Mouse (Mus musculus) neural tube, embryonic 13.5 days (tissue): ENCODE results near the gene Cblc. TPM values are rescaled to one million over a fixed set of nuclear protein-coding genes. Genes with fewer than 3 reads are reported as not detected.

Experiments
- polyA plus RNA-seq: library from polyadenylated mRNA; unstranded; fragments of >200 nt; fragmentation: Nextera tagmentation; extraction: Ambion mirVana; gene quantifications from 2 replicates; pipeline ENCODE4 v1.2.1, GENCODE M21; 2015

Cblc gene
- polyA plus RNA-seq, 1 experiment from 2014 or later, result not detected

Other genes starting within 250 kb of the Cblc start
- 32.7 and 36.5 TPM in 2 replicates for gene Ppp1r37, start 233.7 kb downstream of the Cblc start, polyA plus RNA-seq
- gene Zfp296, start 219.5 kb downstream of the Cblc start, polyA plus RNA-seq, result 0.40 TPM in 1 of 2 replicates, not detected in the other
- gene Gemin7, start 219.2 kb downstream of the Cblc start, polyA plus RNA-seq, result 153 and 159 TPM in 2 replicates
- gene Clasrp, start 192.3 kb downstream of the Cblc start, polyA plus RNA-seq, result 52.9 and 61.6 TPM in 2 replicates
- 5.6 and 6.6 TPM in 2 replicates for gene Relb, start 167.4 kb downstream of the Cblc start, polyA plus RNA-seq
- gene Clptm1, start 131.8 kb downstream of the Cblc start, polyA plus RNA-seq, result 110 and 118 TPM in 2 replicates
- 1.0 TPM in 1 of 2 replicates, not detected in the other for gene Apoc2, start 118.9 kb downstream of the Cblc start, polyA plus RNA-seq
- not detected in 2 replicates for gene Gm44805, start 115.4 kb downstream of the Cblc start, polyA plus RNA-seq
- 0.08 TPM in 1 of 2 replicates, not detected in the other for gene Apoc4, start 115.3 kb downstream of the Cblc start, polyA plus RNA-seq
- gene Apoc1, start 104.1 kb downstream of the Cblc start, polyA plus RNA-seq, result 4.4 and 6.6 TPM in 2 replicates
- 408 and 440 TPM in 2 replicates for gene Apoe, start 97.6 kb downstream of the Cblc start, polyA plus RNA-seq
- 117 and 134 TPM in 2 replicates for gene Tomm40, start 81.4 kb downstream of the Cblc start, polyA plus RNA-seq
- gene Nectin2, start 46.3 kb downstream of the Cblc start, polyA plus RNA-seq, result 54.6 and 56.2 TPM in 2 replicates
- gene Bcam, start 25.8 kb downstream of the Cblc start, polyA plus RNA-seq, result 14.2 and 16.6 TPM in 2 replicates
- gene Bcl3, start 26.0 kb upstream of the Cblc start, polyA plus RNA-seq, result 0.32 and 1.8 TPM in 2 replicates
- gene Gm19345, start 55.2 kb upstream of the Cblc start, polyA plus RNA-seq, result 5.2 and 6.6 TPM in 2 replicates
- gene Ceacam16, start 64.5 kb upstream of the Cblc start, polyA plus RNA-seq, result 0.36 and 0.48 TPM in 2 replicates
- not detected in 2 replicates for gene Ceacam19, start 91.2 kb upstream of the Cblc start, polyA plus RNA-seq
- 8.9 and 10.3 TPM in 2 replicates for gene Pvr, start 124.4 kb upstream of the Cblc start, polyA plus RNA-seq
- gene Igsf23, start 153.9 kb upstream of the Cblc start, polyA plus RNA-seq, result not detected in 2 replicates
- not detected in 2 replicates for gene Ceacam20, start 168.6 kb upstream of the Cblc start, polyA plus RNA-seq
- not detected in 2 replicates for gene Nlrp9b, start 194.7 kb upstream of the Cblc start, polyA plus RNA-seq